Mouse (Mus musculus) MEL (cell line): ENCODE results near the gene Urgcp. TPM values are rescaled to one million over a fixed set of nuclear protein-coding genes. Genes with fewer than 3 reads are reported as not detected.
A peak's percentile ranks its signal among the peaks of the same experiment; 100 is the strongest.

Source experiments
- DNase-seq: peaks from one replicate; pipeline ENCODE4 v3.0.0; 2011; ENCODE audit warnings: low read depth, low spot score
- H3K27ac ChIP-seq: 2 replicates; pipeline ENCODE4 v1.5.1; 2012; ENCODE audit warnings: low read depth, mild to moderate bottlenecking, control low read depth, low read length, moderate library complexity; ENCODE audit not compliant: control insufficient read depth
- H3K27me3 ChIP-seq, 2 experiments: fragments of 150-350 bp in 1 of 2; sonication (generic) in 1 of 2; 2 replicates each; pipeline ENCODE4 v1.6.1; 2012; ENCODE audit warnings: low read length in 2 of 2, mild to moderate bottlenecking in 2 of 2, improper control_type of control experiment in 1 of 2, moderate library complexity in 1 of 2; ENCODE audit not compliant: insufficient read depth in 2 of 2, control insufficient read depth in 1 of 2
- H3K36me3 ChIP-seq, 2 experiments: 2 replicates each; pipeline ENCODE4 v1.6.1; 2012 to 2014; ENCODE audit warnings: low read length in 2 of 2, improper control_type of control experiment in 1 of 2, inconsistent platforms in 1 of 2, mild to moderate bottlenecking in 1 of 2; ENCODE audit not compliant: insufficient read depth in 2 of 2, control insufficient read depth in 1 of 2
- H3K4me1 ChIP-seq, 2 experiments: fragments of 150-350 bp in 1 of 2; sonication (generic) in 1 of 2; 2 replicates each; pipeline ENCODE4 v1.6.1; 2012; ENCODE audit warnings: low read length in 2 of 2, improper control_type of control experiment in 1 of 2, mild to moderate bottlenecking in 1 of 2; ENCODE audit not compliant: insufficient read depth in 2 of 2, control insufficient read depth in 1 of 2
- H3K4me3 ChIP-seq, 2 experiments: fragments of 150-350 bp in 1 of 2; sonication (generic) in 1 of 2; 2 replicates each; pipeline ENCODE4 v1.5.1; 2012; ENCODE audit warnings: low read depth in 2 of 2, low read length in 2 of 2, mild to moderate bottlenecking in 2 of 2, moderate library complexity in 2 of 2, control low read depth in 1 of 2, improper control_type of control experiment in 1 of 2; ENCODE audit not compliant: control insufficient read depth in 1 of 2, insufficient read depth in 1 of 2
- H3K79me2 ChIP-seq: 2 replicates; pipeline ENCODE4 v1.6.1; 2012; ENCODE audit warnings: mild to moderate bottlenecking, low read length, moderate library complexity; ENCODE audit not compliant: control insufficient read depth, poor library complexity, insufficient read depth
- H3K9ac ChIP-seq: 2 replicates; pipeline ENCODE4 v1.6.1; 2012; ENCODE audit warnings: low read depth, mild to moderate bottlenecking, control low read depth, low read length, moderate library complexity; ENCODE audit not compliant: control insufficient read depth, poor library complexity, severe bottlenecking
- H3K9me3 ChIP-seq: fragments of 150-350 bp; sonication (generic); replicated peaks from 2 replicates; pipeline ENCODE4 v1.6.1; 2012; ENCODE audit warnings: mild to moderate bottlenecking, low read length, improper control_type of control experiment, moderate library complexity; ENCODE audit not compliant: insufficient read depth
- CHD1 ChIP-seq: IDR thresholded peaks from 2 replicates; pipeline ENCODE4 v1.6.1; 2012; ENCODE audit warnings: low read depth, mild to moderate bottlenecking, inconsistent platforms, low read length, improper control_type of control experiment
- MAFK ChIP-seq: IDR thresholded peaks from 2 replicates; pipeline ENCODE4 v1.6.1; 2011; ENCODE audit warnings: low read depth, mild to moderate bottlenecking, low read length, improper control_type of control experiment, borderline replicate concordance
- MAZ ChIP-seq: IDR thresholded peaks from 2 replicates; pipeline ENCODE4 v1.6.1; 2012; ENCODE audit warnings: low read depth, mild to moderate bottlenecking, inconsistent platforms, low read length, improper control_type of control experiment
- RAD21 ChIP-seq: IDR thresholded peaks from 2 replicates; pipeline ENCODE4 v1.6.1; 2011; ENCODE audit warnings: mild to moderate bottlenecking, low read depth, low read length, improper control_type of control experiment
- SMC3 ChIP-seq: IDR thresholded peaks from 2 replicates; pipeline ENCODE4 v1.6.1; 2011; ENCODE audit warnings: low read depth, low read length, improper control_type of control experiment
- USF1 ChIP-seq: IDR thresholded peaks from 2 replicates; pipeline ENCODE4 v1.6.1; 2014; ENCODE audit warnings: low read depth, mild to moderate bottlenecking, inconsistent platforms, low read length, improper control_type of control experiment, moderate library complexity
- polyA plus RNA-seq, 2 experiments: library from polyadenylated mRNA; stranded (reverse) in 1 of 2; unstranded in 1 of 2; fragments of >175 nt in 1 of 2; fragments of >200 nt in 1 of 2; gene quantifications; 2 replicates each; pipeline versions ENCODE4 v1.2.1 to v1.2.4; 2012; ENCODE audit warnings: low replicate concordance in 2 of 2, low read depth in 1 of 2; ENCODE audit not compliant: insufficient read length in 2 of 2, insufficient read depth in 1 of 2, missing spikeins in 1 of 2
- total RNA-seq: library from RNA; depleted of rRNA; stranded (reverse); fragments of 300-350 nt; gene quantifications from 2 replicates; pipeline ENCODE4 v1.2.3, GENCODE M21; 2012

Gene Urgcp
- total and polyA plus RNA-seq, 3 experiments: 19.5 to 34.9 (median 29.2) TPM

- no peak for DNase-seq
- Histone ChIP-seq H3K9ac (no peak overlapping the region), H3K9me3 (no peaks in the 10 kb centered on the region), H3K79me2 (peaks cover 32% of the 10 kb centered on the region; the same call in 1 of the 2 replicates), H3K4me3 (no peak overlapping the region), H3K4me1 (peaks cover 3 to 5% of the 10 kb centered on the region in 2 experiments; a peak in 3 of 4 replicates), H3K27me3 (no peaks in the 10 kb centered on the region), H3K27ac (no peak overlapping the region), H3K36me3 (peaks cover 2 to 9% of the 10 kb centered on the region in 2 experiments)
- TF ChIP-seq RAD21 (no peak), MAFK (no peak), MAZ (no peak)
These were observed 29.8 kb downstream of the Urgcp start for GRCm38 (mm10) chr11:5732401-5732800.

- H3K4me3 ChIP-seq: no peak overlapping the region
- TF ChIP-seq SMC3: no peak
- H3K9me3 ChIP-seq: no peaks in the 10 kb centered on the region
These were observed 32.6 kb downstream of the Urgcp start for GRCm38 (mm10) chr11:5729582-5729981.

GRCm38 (mm10) chr11:5718611-5719354, 43.4 kb downstream of the Urgcp start:
- H3K36me3 ChIP-seq: peaks cover 0 to 15% of the 10 kb centered on the region in 2 experiments; a peak in 2 of 4 replicates
- H3K4me3 ChIP-seq: no peak overlapping the region
- H3K79me2 ChIP-seq: no peaks in the 10 kb centered on the region
- H3K27ac ChIP-seq: no peak overlapping the region
- no peaks in the 10 kb centered on the region for H3K4me1 ChIP-seq
- H3K9ac ChIP-seq: no peak overlapping the region
- DNase-seq: no peak
- H3K9me3 ChIP-seq: no peaks in the 10 kb centered on the region
- no peaks in the 10 kb centered on the region for H3K27me3 ChIP-seq
- TF ChIP-seq CHD1: no peak
- TF ChIP-seq USF1: 0 out of 2 replicates have a peak, but pooled peaks have one; percentile 20

More at GRCm38 (mm10) chr11:5729582-5729981, 32.6 kb downstream of the Urgcp start:
- H3K27me3 ChIP-seq: no peaks in the 10 kb centered on the region
- H3K27ac ChIP-seq: no peak overlapping the region
- H3K9ac ChIP-seq: no peak overlapping the region
- no peaks in the 10 kb centered on the region for H3K4me1 ChIP-seq
- H3K79me2 ChIP-seq: peaks cover 21% of the 10 kb centered on the region; the same call in 1 of the 2 replicates
- no peak for DNase-seq
- H3K36me3 ChIP-seq: peaks cover 0 to 5% of the 10 kb centered on the region in 2 experiments; a peak in 2 of 4 replicates
